Mouse (Mus musculus) embryonic facial prominence, embryonic 11.5 days (tissue): Measurements from ENCODE around the gene Gm826. TPM values are rescaled to one million over a fixed set of nuclear protein-coding genes. Genes with fewer than 3 reads are reported as not detected.

Experiments
- polyA plus RNA-seq: library from polyadenylated mRNA; unstranded; fragments of >200 nt; fragmentation: Nextera tagmentation; extraction: Ambion mirVana; gene quantifications from 2 replicates; pipeline ENCODE4 v1.2.1, GENCODE M21; 2014

Gm826 gene
- polyA plus RNA-seq, 1 experiment from 2014 or later = not detected

Other genes starting within 250 kb of the Gm826 start
- gene Mafb, start 32.9 kb upstream of the Gm826 start, polyA plus RNA-seq = 4.9 and 5.1 TPM in 2 replicates